Mouse (Mus musculus) adrenal gland, adult (tissue): ENCODE results near the gene Mea1.

Experiments
- DNase-seq, 2 experiments: peaks; one replicate each; pipeline ENCODE4 v3.0.0; 2022 to 2023; ENCODE audit warnings: low spot score in 1 of 2; ENCODE audit not compliant: inconsistent age in 2 of 2

Gene Mea1

DNA sequence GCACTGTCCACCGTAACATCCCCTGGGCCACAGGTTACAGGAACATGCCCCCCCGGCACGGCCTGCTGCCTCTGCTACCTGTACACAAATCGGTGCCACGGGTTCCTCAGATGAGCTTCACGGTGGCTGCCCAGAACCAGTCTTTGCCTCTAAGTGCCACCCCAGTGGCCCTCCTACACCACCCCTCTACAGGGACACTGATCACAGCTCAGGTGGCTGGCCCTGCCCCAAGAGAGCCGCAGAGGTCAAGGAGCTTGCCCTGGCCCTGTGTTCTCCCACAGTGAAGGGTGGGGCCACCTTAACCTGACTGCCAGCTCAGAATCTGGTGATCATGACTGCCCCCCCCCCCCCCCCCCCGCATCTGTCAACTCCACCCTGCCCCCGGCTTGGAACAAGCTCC is at the start of gene Mea1:
Gene Mea1, plus strand, starts transcription at position 378 of the 400 bp plus-strand sequence.
- no peak for DNase-seq

DNA sequence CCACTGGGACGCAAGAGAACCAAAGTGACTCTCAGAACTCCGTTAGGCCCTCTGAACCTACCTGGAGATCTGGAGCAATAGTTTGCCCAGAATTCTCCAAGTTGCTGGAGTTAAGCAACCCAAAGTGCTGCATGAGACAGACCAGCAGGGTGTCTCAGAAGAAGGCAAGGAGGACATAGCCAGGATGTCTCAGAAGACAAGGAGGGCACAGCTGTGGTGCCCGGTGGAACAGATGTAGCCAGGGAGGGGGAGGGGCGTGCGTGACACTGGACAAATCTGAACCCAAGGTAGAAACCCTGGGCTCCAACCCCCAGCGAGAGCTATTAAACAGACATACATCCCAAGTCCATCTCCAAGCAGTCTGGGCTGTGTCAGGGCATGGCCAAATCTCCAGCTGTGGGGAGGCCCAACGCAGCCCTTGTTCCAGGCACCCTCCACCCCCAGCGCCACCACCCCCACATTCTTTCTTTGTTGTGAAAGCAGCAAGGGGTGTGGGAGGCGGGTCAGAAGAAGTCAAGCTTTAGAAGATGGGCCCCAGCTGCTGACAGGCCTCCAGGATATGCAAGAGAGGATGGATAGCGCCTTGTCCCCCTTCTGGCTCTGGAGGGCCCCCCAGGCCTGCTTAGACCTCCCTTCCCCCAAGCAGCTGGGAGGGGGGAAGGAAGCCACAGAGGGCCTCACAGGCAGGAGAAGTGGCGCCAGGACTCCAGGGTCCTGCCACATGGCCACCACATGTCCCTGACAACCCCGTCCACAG is 48.7 kb upstream of the Mea1 start:
- DNase-seq, result peak in 1 of 2 experiments; percentile 60

DNA sequence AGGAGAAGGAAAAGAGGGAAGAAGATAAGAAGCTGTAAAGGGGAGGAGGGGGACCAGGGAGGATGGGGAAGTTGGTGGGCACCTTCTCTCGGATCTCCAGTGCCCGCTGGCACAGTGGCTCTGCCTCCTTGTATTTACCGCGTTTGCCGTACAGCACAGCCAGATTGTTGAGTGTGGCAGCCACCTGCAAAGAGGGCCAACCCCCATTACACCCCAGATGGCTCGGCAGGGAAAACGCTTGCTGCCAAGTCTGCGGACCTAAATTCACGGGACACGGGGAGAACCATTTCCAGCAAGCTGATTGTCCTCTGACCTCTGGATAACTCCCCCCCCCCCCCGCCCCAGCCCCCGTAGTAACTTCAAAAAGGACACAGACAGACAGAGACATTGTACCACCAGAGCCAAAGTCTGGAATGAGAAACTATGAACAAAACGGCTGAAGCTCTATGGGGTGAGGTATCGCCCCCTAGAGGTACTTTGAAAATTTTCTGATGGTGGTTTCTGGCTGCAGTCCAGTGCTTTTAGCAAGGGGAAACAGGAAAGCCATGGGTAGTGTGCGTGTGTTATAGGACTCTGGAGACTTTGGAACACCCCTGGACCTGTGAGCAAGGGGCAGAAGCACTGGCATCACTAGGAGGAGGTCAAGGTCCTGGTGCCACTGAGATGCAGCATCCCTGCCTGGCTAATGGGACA is 41.6 kb upstream of the Mea1 start:
- peak; percentile 53 to 90 for DNase-seq

DNA sequence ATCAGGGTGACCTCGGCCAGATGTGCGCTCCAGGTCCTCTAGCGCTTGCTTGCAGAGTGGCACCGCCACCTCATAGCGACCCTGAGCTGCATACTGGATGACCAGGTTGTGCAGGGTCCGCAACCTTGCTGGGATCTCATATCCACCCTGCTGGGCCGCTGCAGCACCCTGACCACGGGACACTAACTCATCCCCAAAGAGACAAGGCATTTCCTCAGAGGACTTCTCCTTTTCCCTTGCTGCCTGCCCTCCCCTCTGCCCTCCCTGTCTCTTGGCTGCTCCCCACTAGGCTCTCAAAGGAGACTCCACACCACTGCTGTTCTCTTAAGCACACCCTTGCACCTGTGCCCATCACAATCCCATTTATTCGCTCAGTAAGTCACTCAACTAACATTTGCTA is 38.7 kb upstream of the Mea1 start:
- DNase-seq, result no peak

DNA sequence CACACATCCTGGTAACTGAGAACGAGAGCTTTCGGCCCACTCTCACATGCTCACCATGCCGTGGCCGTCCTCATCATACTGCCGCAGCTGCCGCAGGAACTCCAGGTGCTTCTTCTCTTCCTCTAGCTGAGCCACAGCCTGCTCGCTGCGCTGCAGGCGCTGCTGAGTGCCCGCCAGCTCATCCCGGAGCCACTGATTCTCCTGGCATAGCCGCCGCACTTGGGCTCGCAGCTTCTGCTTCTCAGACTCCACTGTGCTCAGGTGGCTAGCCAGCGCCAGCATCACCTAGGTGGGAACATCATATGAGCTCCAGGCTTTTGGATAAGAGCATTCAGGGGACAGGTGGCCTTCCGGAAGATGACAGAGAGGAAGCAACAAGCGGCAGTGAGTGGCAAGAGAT is 36.5 kb upstream of the Mea1 start:
- DNase-seq, result no peak

DNA sequence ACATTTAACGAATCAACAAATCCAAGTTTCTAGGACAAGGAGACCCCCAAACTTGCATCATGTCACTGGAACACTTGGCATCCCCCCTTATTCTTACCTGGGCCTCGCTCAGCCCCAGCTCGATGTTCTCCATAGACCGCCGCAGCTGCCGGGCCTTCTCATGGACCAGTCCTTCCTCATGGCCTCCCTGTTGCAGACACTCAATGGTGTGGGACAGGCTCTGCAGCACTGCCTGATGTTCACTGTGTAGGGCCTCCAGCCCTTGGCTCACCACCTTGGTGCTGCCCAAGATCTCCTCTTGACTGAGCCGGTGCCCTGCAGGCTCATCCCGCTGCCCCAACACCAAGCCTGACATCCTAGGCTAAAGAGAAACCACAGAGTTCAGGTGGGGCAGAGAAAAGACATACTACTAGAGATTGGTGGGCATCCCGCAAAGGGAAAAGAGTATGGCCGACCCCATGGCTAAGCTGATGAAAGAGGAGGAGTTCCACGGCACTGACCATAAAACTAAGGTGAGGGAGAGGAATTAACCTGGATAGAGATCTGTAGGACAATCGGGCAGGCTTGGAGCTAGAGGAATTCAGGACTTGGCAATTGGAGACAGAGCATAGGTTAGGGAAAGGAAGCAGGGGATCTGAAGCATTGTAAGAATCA is 34.3 kb upstream of the Mea1 start:
- peak in 1 of 2 experiments; percentile 54 for DNase-seq

DNA sequence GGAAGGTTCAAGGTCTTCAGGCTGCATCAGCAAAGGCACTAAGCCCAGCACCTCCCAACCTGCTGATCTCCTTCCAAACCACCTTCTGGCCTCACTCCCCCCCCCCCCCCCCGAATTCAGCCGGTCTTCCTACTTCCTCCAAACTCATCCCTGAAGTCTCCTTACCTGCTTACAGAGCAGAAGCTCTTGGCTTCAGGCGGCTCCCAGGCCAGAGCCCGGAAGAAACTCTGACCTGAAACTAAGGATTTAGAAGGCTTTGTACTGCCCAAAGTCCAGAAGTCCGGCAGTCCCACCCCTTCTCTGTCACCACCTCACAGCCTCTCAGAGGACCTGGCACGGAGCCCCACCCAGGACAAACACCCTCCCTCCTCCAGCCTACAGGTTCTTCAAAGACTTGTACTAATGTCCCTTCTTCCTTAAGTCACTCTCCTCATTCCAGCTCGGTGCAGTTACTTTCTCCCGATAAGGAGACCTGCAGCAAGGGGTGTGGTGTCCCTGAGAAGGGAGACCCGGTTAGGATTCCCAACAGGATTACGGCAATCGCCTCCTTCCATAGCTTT is 33.6 kb upstream of the Mea1 start:
- DNase-seq, result peak; percentile 80 to 89

DNA sequence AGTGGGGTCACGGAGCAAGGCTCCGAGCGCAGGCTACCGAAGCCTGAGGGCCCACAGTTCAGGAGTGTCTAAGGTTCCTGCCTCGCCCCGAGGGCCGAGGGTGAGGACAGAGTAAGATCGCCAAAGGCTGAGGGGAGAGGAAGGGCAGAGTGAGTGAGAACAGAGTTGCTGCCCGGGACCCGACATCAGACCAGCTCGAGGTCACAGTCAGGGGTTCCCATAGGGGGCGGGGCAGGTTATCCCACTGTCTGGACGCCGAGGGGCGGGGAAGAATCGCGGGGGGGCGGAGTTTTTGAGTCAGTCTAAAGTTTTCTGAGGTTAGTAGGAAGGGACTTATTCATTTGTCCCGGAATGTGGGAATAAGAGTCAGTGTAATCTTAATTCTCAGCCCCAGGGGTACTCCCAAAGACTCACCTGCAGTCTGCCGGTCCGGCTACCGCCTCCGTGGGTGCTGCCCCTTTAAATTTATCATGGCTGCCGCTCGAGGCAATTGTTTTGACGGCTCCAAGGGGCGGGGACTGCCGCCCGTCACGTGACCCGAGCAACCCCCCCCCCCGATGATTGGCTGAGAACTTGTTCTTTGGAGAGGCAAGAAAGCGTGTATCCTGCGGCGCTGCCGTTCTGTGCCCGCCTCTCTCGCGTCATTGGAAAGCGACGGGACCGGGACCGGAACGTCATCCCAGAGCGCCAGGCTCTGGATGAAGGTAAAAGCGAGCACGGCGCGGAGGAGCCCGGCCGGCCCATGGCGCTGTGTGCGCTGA is 32.9 kb upstream of the Mea1 start, which contains the start of the genes Klc4 and Mrpl2:
Gene Klc4, minus strand, starts transcription at position 462 of the 761 bp plus-strand sequence.
Gene Mrpl2, plus strand, starts transcription at position 669 of the 761 bp plus-strand sequence.
- peak; percentile 98 to 100 for DNase-seq

DNA sequence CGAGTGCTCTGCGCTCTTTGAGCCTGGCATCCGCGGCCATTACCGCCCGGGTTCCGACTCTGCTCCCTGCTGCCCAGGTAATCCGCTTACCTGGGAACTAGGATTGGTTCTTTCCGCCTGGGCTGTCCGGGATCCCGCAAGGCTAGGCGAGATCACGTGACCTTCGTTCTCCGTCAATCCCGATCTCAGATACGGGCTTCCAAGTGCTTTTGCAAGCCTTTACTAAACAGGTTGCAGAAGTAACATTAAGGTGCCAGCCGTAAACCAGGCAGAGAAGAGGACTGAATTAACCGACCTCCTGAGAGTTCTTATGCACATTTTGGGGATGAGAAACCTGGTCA is 32.3 kb upstream of the Mea1 start:
- no peak for DNase-seq

DNA sequence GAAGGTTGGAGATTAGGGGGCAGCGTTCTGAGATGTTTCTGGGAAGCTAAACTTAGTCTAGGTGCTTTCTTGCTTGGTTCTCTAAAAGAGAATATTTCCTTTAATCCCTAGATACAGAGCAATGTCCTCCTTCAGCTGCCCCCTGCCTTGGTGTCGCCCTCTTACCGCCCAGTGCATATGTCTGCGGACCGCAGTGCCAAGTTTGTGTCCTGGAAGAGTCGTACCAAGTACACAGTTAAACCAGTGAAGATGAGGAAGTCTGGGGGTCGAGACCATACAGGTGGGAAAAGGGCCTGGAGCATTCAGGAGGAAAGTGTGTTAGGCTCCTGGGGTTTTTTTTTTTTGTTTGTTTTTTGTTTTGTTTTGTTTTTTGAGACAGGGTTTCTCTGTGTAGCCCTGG is 31.3 kb upstream of the Mea1 start:
- DNase-seq, result no peak

DNA sequence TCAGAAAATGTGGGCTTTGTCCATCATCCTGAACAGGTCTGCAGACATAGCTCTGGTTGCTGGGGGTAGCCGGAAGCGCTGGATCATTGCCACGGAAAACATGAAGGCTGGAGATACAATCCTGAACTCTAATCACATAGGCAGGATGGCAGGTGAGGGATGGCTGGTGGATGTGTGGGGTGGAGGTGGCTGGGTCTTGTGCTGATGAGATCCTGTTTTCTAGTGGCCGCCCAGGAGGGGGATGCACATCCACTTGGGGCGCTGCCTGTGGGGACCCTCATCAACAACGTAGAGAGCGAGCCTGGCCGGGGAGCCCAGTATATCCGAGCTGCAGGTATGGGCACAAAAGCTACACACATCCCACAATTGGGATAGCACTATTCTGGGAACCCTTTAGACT is 30.2 kb upstream of the Mea1 start:
- DNase-seq, result no peak

DNA sequence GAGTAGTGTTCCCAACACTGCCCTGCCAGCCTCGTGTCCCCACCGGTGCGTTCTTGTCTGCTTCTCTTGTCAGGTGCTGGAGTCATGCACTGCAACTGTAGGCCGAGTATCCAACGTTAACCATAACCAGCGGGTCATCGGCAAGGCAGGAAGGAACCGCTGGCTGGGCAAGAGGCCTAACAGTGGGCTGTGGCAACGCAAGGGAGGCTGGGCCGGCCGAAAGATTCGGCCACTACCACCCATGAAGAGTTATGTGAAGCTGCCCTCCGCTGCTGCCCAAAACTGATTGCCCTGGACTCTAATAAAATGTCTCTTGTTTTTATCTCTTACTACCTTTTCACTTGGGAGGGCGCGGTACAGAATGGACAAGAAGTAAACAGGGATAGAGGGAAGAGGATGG is 28.8 kb upstream of the Mea1 start:
- DNase-seq, result no peak

DNA sequence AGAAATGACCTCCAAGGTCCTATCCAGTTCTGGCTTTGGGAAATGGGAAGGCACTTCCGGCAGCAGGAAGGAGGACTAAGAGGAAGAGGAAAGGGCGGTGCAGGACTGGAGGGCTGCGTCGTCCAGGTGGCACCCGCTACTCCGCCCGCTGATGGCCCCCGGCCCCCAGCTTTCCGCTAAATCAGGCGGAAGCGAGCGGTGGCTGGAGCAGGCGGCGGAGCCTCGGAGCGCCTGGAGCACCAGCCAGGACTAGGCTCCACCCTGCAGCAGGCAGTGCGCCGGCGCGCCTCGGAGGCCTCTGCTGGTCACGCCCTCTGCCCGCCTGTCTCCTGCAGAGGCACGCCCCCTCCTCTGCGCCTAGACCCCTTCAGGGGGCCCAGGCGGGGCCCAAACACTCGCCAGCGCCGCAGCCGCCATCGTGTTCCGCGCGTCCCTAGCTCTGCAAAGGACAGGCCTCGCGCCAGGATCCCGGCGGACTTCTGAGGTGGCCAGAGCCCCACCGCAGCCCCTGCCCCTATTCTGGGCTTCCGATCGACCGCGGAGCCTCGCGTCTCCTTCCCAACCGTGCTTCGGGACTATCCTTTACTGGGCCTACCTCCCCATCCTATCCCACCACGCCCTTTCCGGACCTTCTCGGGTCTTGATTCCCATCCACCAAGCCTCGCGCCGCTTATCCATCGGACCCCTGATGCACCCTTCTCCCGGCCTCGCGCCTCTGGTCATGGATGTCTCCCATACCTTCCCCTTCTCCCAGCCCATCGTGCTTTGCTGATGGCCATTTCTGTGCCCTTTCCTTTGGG is 28.2 kb upstream of the Mea1 start, which contains the start of gene Cul7:
Gene Cul7, plus strand, starts transcription at position 106 of the 800 bp plus-strand sequence.
- peak; percentile 95 to 96 for DNase-seq

DNA sequence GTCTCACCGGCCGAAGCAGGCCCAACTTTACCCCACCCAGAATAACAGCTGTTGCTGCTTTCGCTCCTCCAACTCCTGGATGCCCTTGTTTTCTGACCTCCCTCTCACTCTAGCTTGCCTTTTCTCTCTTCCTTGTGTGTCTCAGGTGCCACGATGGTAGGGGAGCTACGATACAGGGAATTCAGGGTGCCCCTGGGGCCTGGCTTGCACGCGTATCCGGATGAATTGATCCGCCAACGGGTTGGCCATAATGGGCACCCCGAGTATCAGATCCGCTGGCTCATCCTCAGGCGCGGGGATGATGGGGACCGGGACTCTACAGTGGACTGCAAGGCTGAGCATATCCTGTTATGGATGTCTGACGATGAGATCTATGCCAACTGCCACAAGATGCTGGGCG is 27.3 kb upstream of the Mea1 start:
- peak in 1 of 2 experiments; percentile 54 for DNase-seq

DNA sequence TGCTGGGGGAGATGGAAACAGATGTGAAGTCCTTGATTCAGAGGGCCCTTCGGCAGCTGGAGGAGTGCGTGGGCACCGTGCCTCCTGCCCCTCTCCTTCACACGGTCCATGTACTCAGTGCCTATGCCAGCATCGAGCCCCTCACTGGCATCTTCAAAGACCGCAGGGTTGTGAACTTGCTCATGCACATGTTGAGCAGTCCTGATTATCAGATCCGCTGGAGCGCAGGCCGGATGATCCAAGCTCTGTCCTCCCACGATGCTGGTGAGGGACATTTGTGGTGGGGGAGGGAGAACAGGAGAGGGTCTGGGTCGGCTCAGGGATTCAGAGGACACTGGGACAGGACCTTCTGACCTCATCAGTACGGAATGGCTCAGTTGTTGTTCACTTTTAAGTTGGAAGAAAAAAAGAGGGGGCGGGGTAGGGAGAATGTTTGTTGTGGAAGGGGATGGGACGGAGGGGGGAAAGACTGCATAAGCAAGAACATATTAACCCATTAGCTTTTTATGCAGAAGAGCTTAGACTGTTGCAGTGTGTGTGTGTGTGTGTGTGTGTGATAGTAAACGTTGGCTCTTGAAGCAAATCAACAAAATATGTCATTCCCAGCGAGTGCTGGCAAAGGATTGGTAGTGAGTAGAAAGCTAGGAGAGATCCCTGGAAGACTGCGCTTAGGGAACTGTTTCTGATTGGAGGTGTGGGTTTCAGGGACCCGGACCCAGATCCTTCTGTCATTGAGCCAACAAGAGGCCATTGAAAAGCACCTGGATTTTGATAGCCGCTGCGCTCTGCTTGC is 26.6 kb upstream of the Mea1 start:
- no peak for DNase-seq

DNA sequence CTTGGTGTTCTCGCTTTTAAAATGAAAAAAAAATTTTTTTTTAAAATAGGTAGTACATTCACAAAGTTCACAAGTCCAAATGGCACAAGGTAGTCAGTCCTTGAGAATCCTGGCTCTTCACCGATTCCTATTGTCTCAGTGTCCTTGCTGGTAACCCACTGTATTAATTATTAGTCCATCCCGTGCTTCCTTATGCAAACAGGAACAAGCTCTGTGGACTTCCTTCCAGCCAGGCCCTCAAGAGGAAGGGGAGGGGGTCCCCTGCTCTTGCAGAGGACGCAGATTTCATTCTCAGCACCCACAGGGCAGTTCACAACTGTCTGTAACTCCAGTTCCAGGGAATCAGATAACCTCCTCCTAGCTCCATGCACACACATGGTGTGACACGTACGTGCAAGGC is 22.5 kb upstream of the Mea1 start:
- DNase-seq, result no peak

DNA sequence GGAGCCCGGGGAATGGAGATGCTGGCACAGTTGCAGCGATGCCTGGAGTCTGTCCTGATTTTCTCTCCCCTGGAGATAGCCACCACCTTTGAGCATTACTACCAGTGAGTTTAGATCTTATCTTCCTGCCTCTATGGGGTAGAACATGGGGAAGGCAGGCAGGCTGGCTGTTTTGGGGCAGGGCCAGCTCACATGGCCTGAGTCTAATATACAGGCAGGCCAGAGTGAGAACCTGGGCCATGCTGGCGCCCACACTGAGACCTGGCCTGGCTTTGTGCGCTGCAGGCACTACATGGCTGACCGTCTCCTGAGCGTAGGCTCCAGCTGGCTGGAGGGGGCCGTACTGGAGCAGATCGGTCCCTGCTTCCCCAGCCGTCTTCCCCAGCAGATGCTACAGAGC is 17.2 kb upstream of the Mea1 start:
- DNase-seq, result no peak

DNA sequence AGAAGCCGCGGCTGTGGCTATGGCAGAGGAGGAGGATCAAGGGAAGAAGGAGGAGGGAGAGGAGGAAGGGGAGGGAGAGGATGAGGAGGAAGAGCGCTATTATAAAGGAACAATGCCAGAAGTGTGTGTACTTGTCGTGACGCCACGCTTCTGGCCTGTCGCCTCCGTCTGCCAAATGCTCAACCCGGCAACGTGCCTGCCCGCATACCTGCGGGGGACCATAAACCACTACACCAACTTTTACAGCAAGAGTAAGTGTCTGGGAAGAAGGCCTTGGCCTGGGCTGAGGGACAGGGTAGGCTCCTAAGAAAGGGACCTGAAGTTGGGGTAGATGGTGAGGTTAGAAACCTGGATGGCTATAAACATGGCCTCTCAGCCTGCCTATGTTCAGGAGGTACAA is 16.6 kb upstream of the Mea1 start:
- DNase-seq, result no peak

DNA sequence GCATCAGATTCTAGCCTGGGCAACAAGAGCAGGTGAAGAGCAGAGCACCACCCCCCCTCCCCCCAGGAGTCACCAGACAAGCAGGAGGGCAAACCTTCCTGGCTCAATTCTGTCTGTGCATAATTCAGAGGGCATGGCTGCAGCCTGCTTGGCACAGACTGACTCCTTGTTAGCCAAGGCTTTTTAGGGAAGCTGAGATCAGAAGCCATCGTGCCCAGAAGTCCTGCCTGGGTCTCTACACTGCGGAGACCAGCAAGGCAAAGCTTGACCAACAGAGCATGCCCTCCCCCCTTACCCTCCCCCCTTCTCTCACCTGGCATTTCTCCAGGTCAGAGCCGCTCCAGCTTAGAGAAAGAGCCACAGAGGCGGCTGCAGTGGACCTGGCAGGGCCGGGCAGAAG is 15.9 kb upstream of the Mea1 start:
- no peak for DNase-seq
